Mouse (Mus musculus) neural tube, embryonic 14.5 days (tissue): ENCODE results near the gene Chchd6. TPM values are rescaled to one million over a fixed set of nuclear protein-coding genes. Genes with fewer than 3 reads are reported as not detected.

ENCODE experiments used
- ATAC-seq: fragments of 200-750 bp; cut with Nextera tagmentation; 2 replicates; pipeline ENCODE4 v1.8.0; 2017; ENCODE audit warnings: low read depth, mild to moderate bottlenecking, moderate TSS enrichment, moderate library complexity
- H3K27ac ChIP-seq: fragments of 300-500 bp; sonication (generic); 2 replicates; pipeline ENCODE4 v1.5.1; 2014; ENCODE audit warnings: low read depth, mild to moderate bottlenecking, control low read depth, low read length, moderate library complexity, mixed read lengths
- H3K27me3 ChIP-seq: fragments of 300-500 bp; sonication (generic); 2 replicates; pipeline ENCODE4 v1.6.1; 2014; ENCODE audit warnings: low read length; ENCODE audit not compliant: control insufficient read depth, insufficient read depth
- H3K36me3 ChIP-seq: fragments of 300-500 bp; sonication (generic); 2 replicates; pipeline ENCODE4 v1.6.1; 2014; ENCODE audit warnings: low read length, mixed read lengths; ENCODE audit not compliant: control insufficient read depth, insufficient read depth
- H3K4me1 ChIP-seq: fragments of 300-500 bp; sonication (generic); 2 replicates; pipeline ENCODE4 v1.6.1; 2014; ENCODE audit warnings: low read length; ENCODE audit not compliant: control insufficient read depth, insufficient read depth
- H3K4me2 ChIP-seq: fragments of 300-500 bp; sonication (generic); 2 replicates; pipeline ENCODE4 v1.6.1; 2014; ENCODE audit warnings: mild to moderate bottlenecking, low read depth, low read length, control low read depth
- H3K4me3 ChIP-seq: fragments of 300-500 bp; sonication (generic); 2 replicates; pipeline ENCODE4 v1.5.1; 2014; ENCODE audit warnings: low read depth, low read length, control low read depth, mixed read lengths
- H3K9ac ChIP-seq: fragments of 300-500 bp; sonication (generic); replicated peaks from 2 replicates; pipeline ENCODE4 v1.6.1; 2014; ENCODE audit warnings: low read depth, mild to moderate bottlenecking, control low read depth, low read length, mixed read lengths
- H3K9me3 ChIP-seq: fragments of 300-500 bp; sonication (generic); 2 replicates; pipeline ENCODE4 v1.6.1; 2016; ENCODE audit warnings: low read length; ENCODE audit not compliant: control insufficient read depth
- WGBS: fragments of 180-500 bp; shearing (Covaris S2); extraction: QIAGEN DNeasy Blood & Tissue Kit; methylation state at CpG from one replicate; pipeline ENCODE4 v1.1.7; 2014; 5-methylcytosine and 5-hydroxymethylcytosine counted together
- polyA plus RNA-seq: library from polyadenylated mRNA; unstranded; fragments of >200 nt; fragmentation: Nextera tagmentation; extraction: Ambion mirVana; gene quantifications from 2 replicates; pipeline ENCODE4 v1.2.1, GENCODE M21; 2014

Gene Chchd6
- polyA plus RNA-seq, 1 experiment from 2014 or later, result 218 TPM

GRCm38 (mm10) chr6:89347792-89348191 lies 247.7 kb downstream of the Chchd6 start:
- H3K9me3 ChIP-seq, result no peaks in the 10 kb centered on the region
- peaks cover 26% of the 10 kb centered on the region; the same call in 1 of the 2 replicates for H3K36me3 ChIP-seq
- H3K4me1 ChIP-seq, result peaks cover 35% of the 10 kb centered on the region
- H3K9ac ChIP-seq, result no peak overlapping the region
- no peak for ATAC-seq
- no peak overlapping the region for H3K27ac ChIP-seq
- H3K4me3 ChIP-seq, result no peak overlapping the region
- H3K4me2 ChIP-seq, result no peak overlapping the region
- WGBS, result 100% methylated on average over 1 of the region's 1 CpGs
- no peaks in the 10 kb centered on the region for H3K27me3 ChIP-seq

DNA sequence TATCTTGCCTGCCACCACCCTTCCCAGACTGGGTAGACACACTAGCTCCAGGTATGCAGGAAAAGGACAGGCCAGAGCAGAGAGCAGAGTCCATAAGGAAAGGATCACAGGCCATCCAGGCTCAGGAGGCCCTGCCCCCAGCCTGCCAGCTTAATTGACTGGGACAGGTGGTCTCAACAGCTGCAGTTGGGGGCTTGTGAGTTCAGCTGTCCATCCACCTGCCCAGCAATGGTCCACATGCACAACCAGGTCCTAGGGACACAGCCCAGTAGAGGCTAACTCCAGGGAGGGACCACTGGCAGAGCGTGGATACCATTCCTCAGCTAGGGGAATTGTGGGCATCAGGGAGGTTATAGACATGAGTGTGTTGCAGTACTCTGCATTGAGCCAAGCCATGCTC lies 249.6 kb downstream of the Chchd6 start:
- H3K4me3 ChIP-seq, result no peak overlapping the region
- H3K36me3 ChIP-seq, result peaks cover 38% of the 10 kb centered on the region
- no peak overlapping the region for H3K9ac ChIP-seq
- no peak overlapping the region for H3K4me2 ChIP-seq
- H3K27ac ChIP-seq, result no peak overlapping the region
- 93% methylated on average over 1 of the region's 1 CpGs for WGBS
- H3K27me3 ChIP-seq, result no peaks in the 10 kb centered on the region
- H3K4me1 ChIP-seq, result peaks cover 19% of the 10 kb centered on the region
- H3K9me3 ChIP-seq, result no peaks in the 10 kb centered on the region
- no peak for ATAC-seq

GRCm38 (mm10) chr6:89345486-89345785 lies 250.0 kb downstream of the Chchd6 start:
- no peak for ATAC-seq
- H3K4me2 ChIP-seq, result no peak overlapping the region
- no peak overlapping the region for H3K27ac ChIP-seq
- 80% methylated on average over 3 of the region's 3 CpGs for WGBS
- peaks cover 16% of the 10 kb centered on the region for H3K4me1 ChIP-seq
- no peak overlapping the region for H3K9ac ChIP-seq
- H3K27me3 ChIP-seq, result no peaks in the 10 kb centered on the region
- H3K4me3 ChIP-seq, result no peak overlapping the region
- H3K36me3 ChIP-seq, result peaks cover 42% of the 10 kb centered on the region
- no peaks in the 10 kb centered on the region for H3K9me3 ChIP-seq

DNA sequence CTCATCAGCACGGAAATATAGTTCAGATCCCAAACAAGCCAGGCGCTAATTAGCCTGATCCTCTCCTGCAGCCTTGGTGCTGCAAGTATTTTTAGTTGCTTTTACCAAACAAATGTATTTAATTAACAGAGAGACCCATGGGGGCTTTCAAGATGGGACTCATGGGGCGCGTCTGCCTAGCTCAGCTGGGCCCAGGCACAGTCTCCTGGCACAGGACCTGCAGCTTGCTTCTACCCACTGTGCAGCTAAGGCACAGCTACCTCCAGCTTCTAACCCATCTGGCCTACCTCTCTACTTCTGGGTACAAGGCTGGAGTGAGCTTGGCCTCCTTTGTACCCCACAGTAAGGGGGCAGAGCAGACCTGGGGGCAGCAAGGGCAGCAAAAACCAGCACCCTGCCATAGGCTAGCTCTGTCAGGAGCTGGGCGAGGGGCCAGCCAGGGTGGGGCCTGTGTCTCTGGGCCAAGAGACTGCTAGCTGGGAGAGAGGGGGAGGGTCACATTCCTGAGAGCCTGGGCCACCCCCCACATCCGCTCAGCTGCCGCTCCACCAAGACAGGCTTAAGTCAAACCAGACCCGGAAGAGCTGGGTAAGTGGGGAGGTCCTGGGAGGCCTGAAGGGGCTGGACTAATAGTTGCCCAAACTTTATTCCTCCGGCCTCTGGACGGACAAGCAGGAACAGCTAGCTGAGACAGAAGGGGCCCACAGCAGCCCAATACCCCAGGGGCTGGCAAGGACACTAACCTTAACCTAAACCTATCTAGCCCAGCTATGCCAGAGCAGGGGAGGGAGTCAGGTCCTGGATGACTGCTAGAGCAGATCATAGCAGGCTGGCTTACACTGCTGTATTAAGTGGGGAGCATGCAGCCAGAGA lies 250.6 kb downstream of the Chchd6 start:
- H3K36me3 ChIP-seq, result peaks cover 43% of the 10 kb centered on the region
- H3K9ac ChIP-seq, result no peak overlapping the region
- H3K27ac ChIP-seq, result peak overlapping the region; percentile 35; the same call in 1 of the 2 replicates
- no peaks in the 10 kb centered on the region for H3K9me3 ChIP-seq
- peaks cover 16% of the 10 kb centered on the region for H3K4me1 ChIP-seq
- no peaks in the 10 kb centered on the region for H3K27me3 ChIP-seq
- ATAC-seq, result peak; percentile 58
- WGBS, result 34% methylated on average over 10 of the region's 10 CpGs
- no peak overlapping the region for H3K4me2 ChIP-seq
- H3K4me3 ChIP-seq, result no peak overlapping the region

- Histone ChIP-seq H3K4me1 (peaks cover 9% of the 10 kb centered on the region; the same call in 1 of the 2 replicates), H3K9ac (no peak overlapping the region), H3K4me2 (no peak overlapping the region), H3K27me3 (no peaks in the 10 kb centered on the region), H3K36me3 (peaks cover 55% of the 10 kb centered on the region), H3K9me3 (no peaks in the 10 kb centered on the region), H3K27ac (no peak overlapping the region), H3K4me3 (no peak overlapping the region)
- ATAC-seq, result no peak
- 91% methylated on average over 4 of the region's 4 CpGs for WGBS
Measured at GRCm38 (mm10) chr6:89341981-89342380, 253.5 kb downstream of the Chchd6 start.

DNA sequence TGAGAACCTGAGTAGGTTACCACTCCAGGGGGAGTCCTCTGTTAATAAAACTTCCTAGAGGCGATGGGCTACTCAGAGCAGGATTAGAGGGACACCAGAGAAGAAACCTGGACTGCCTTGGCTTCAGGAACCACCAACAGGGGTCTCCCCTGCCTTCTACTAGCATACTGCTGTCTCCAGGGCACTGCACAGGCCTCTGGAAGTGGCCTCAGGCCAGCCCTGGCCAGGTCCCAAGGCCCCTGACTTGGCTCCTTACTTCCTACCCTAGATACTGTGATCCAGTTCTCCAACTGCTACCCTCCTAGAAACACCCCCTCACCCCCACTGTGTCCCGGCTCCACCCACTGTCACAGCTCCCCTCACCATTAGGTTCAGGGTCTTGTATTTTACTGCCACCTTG lies 256.0 kb downstream of the Chchd6 start:
- WGBS, result 77% methylated on average over 2 of the region's 2 CpGs
- H3K27ac ChIP-seq, result no peak overlapping the region
- H3K9me3 ChIP-seq, result no peaks in the 10 kb centered on the region
- ATAC-seq, result no peak
- no peak overlapping the region for H3K4me3 ChIP-seq
- peaks cover 6% of the 10 kb centered on the region for H3K4me1 ChIP-seq
- no peaks in the 10 kb centered on the region for H3K27me3 ChIP-seq
- H3K36me3 ChIP-seq, result peaks cover 74% of the 10 kb centered on the region
- H3K9ac ChIP-seq, result no peak overlapping the region
- H3K4me2 ChIP-seq, result no peak overlapping the region

GRCm38 (mm10) chr6:89338733-89339132 lies 256.7 kb downstream of the Chchd6 start:
- no peaks in the 10 kb centered on the region for H3K9me3 ChIP-seq

DNA sequence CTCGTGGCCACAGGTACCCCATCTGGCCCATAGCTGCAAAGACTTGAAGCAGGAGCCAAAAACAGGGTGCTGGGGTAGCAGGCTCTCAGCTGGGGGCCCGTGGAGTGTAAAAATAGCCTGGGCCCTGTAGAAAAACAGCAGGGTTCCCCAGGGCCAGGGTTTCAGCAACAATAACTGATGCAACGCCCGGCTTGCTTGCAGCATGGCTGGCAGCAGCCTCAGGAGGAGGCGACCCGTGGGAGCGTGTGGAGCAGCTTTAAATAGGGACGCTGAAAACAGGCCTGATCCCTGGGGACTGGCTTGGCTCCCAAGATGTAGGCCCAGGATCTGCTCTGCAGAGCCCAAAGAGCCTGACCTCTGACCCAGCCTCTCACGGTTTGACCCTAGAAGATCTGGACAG lies 257.9 kb downstream of the Chchd6 start:
- H3K4me1 ChIP-seq, result peaks cover 10% of the 10 kb centered on the region
- no peak overlapping the region for H3K4me3 ChIP-seq
- H3K9ac ChIP-seq, result no peak overlapping the region
- H3K36me3 ChIP-seq, result peaks cover 84% of the 10 kb centered on the region
- H3K27ac ChIP-seq, result no peak overlapping the region
- no peaks in the 10 kb centered on the region for H3K9me3 ChIP-seq
- ATAC-seq, result no peak
- whole genome bisulfite sequencing, result 81% methylated on average over 9 of the region's 9 CpGs
- H3K27me3 ChIP-seq, result no peaks in the 10 kb centered on the region
- no peak overlapping the region for H3K4me2 ChIP-seq

More at GRCm38 (mm10) chr6:89338733-89339132, 256.7 kb downstream of the Chchd6 start:
- no peak for ATAC-seq
- Histone ChIP-seq H3K27ac (no peak overlapping the region), H3K27me3 (no peaks in the 10 kb centered on the region), H3K4me2 (no peak overlapping the region), H3K9ac (no peak overlapping the region), H3K4me1 (peaks cover 10% of the 10 kb centered on the region), H3K36me3 (peaks cover 79% of the 10 kb centered on the region), H3K4me3 (no peak overlapping the region)
- WGBS, result 96% methylated on average over 8 of the region's 8 CpGs

GRCm38 (mm10) chr6:89333964-89334702 lies 261.3 kb downstream of the Chchd6 start:
- ATAC-seq, result peak; percentile 81
- peaks cover 87% of the 10 kb centered on the region for H3K36me3 ChIP-seq
- H3K27ac ChIP-seq, result peak overlapping the region; percentile 22; the same call in 1 of the 2 replicates
- WGBS, result 46% methylated on average over 12 of the region's 12 CpGs
- H3K4me2 ChIP-seq, result no peak overlapping the region
- H3K9me3 ChIP-seq, result no peaks in the 10 kb centered on the region
- H3K27me3 ChIP-seq, result no peaks in the 10 kb centered on the region
- no peak overlapping the region for H3K4me3 ChIP-seq
- no peak overlapping the region for H3K9ac ChIP-seq
- peaks cover 10% of the 10 kb centered on the region for H3K4me1 ChIP-seq
